Mouse (Mus musculus) activated CD4-positive, CD25-positive, alpha-beta regulatory T cell, adult 4 months (primary cell): ENCODE measurements around the gene Casq2. TPM values are rescaled to one million over a fixed set of nuclear protein-coding genes. Genes with fewer than 3 reads are reported as not detected.
"Not testable (repeated sequence)": the region's sequence is repeated elsewhere in the genome, so short reads cannot be mapped to it uniquely, and the experiment has no call there.

Experiments
- ATAC-seq: one replicate; pipeline ENCODE4 v1.8.0; 2017
- polyA plus RNA-seq, 2 experiments: library from polyadenylated mRNA; unstranded; fragments of 100-300 nt; shearing (Covaris generic); gene quantifications; one replicate each; pipeline ENCODE4 v1.2.1; 2017

Gene Casq2
- polyA plus RNA-seq, 2 experiments from 2014 or later = not detected

DNA sequence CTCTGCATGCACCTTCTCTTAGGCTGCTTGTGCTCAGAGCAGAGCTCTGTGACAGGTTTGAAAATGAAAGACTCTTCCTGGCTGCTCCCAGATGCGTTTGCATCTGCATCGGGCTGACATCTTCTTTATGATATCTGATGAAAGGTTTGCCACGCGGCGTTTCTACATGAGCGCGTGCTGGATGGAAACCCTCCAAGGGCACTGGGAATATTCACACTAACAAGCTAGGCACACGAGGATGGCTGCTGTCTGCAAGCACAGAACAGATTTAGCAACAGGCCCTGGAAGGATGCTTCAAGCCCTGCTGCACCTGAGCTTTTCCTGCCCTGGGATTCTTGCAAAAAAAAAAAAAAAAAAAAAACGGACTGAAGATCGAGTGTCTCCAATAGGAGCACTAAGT, 50.9 kb downstream of the Casq2 start:
- no peak for ATAC-seq

DNA sequence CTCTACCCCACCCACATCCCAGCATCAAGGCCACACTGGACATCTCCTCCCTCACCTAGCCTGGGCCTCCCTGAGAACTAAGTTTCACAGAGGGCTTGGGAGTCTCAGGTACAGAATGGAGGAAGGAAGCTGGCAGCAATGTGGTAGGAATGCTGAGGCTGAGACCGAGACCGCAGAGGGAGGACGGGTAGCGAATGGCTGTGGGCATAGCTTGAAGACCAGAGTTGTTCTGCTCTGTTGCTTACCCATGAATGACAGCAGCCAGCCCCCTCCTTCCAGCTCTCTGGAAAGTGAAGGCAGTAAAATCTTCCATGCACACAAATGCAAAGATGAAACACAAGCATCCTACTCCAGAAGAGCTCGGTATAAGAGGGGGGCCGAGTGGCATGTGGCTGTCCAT, 52.7 kb downstream of the Casq2 start:
- no peak for ATAC-seq

DNA sequence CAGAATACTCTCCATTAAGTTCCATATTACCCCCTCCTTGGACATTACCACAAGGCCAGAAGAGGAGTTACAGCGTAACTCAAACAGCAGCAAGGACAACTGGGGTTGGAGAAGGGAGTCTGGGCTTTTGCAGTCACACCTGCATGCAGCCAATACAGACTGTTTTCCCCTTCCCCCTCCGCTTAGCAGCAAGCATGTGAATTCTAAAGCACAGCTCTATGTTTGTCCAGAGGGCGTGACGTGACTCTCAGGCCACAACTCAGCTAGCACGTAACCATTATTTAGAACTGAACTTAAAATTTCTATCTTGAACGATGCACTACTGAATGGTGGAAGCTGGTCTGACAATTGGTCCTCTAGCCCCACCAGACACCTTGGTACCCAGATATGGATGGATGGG, 54.4 kb downstream of the Casq2 start:
- ATAC-seq = no peak

DNA sequence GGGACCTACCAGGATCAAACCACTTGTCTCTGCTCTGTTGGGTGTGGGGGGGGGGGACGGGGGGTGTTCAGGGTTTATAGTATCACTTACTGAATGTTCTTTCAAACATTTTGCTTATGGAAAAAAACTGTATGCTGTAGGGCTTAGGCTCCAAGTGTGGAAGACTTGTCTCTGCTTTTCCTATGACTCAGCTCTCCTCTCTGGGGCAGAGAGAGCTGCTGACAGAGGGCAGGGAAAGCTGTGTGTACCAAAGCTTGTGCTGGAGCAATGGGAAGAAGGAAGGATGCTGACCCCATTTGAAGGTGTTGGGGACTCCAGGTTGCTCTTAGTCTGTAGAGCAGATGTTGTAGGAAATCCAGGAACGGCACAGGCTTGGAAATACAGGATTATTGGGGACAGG, 55.2 kb downstream of the Casq2 start:
- no peak for ATAC-seq

DNA sequence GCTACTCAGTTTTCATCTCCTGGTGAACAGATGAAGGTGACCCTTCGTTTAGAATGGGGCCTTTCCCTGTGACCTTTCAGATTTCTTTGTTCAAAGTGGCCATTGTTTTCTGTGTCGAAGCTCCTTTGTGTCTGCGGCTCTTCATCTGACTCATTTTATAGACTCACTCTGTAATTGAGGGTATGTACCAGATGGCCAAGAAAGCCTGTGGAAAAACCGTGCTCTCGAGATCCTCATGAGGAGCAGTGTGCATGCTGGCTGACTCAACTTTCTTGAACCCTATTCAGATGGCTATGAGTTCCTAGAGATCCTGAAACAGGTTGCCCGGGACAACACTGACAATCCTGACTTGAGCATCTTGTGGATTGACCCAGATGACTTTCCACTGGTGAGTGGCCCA, 55.7 kb downstream of the Casq2 start:
- ATAC-seq = no peak

DNA sequence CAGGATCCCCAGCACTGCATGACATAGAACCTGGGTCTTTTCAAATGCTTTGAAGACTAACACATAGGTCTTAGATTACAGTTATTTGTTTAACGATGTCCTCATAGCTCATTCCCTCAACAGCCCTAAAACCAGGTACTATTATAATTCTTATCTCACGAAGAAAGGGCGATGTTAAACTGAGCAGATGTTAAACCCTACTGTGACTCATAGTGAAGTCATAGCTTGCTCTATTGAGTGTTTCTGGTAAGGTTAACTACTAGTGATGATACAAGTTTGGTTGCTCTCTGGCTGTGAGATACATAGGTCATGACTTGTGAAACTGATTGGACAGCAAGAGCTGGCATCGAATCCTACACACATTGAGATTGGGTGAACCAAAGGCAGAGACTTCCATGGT, 56.7 kb downstream of the Casq2 start:
- no peak for ATAC-seq

DNA sequence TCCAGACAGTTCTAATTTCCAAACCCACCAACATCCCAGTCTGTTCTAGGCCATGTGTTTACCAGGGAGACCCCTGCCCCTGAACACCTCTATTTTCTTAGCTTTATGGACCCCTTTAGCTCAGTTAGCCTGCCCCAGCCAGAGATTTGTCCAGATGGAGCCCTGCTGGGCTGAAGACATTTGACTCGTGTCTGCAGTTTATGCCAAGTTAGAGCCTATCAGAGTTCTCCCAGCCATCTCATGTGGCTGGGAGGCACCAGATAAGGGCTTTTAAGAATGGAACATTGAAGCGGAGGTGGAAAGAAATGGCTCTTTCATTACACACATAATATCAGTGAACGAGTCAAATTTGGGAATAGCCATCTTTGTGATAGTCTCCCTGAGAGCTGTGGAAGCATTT, 57.3 kb downstream of the Casq2 start:
- no peak for ATAC-seq

DNA sequence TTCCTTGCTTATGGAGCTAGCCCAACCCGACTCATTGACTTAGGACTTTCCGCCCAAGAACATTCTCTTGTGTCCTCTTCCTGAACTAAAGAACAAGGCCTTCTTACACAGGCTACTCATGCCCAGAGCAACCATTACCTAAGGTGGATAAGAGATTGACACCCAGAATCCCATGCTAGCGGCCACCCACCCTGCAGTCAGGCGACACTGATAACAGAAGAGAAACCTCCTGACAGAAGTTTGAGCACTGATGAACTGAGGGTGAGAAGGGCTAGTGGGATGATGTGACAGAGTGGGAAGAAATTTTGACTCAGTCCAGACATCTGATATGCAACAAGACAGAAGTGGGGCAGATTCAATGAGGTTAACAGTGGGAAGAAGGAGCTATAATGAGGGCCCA, 58.2 kb downstream of the Casq2 start:
- no peak for ATAC-seq

DNA sequence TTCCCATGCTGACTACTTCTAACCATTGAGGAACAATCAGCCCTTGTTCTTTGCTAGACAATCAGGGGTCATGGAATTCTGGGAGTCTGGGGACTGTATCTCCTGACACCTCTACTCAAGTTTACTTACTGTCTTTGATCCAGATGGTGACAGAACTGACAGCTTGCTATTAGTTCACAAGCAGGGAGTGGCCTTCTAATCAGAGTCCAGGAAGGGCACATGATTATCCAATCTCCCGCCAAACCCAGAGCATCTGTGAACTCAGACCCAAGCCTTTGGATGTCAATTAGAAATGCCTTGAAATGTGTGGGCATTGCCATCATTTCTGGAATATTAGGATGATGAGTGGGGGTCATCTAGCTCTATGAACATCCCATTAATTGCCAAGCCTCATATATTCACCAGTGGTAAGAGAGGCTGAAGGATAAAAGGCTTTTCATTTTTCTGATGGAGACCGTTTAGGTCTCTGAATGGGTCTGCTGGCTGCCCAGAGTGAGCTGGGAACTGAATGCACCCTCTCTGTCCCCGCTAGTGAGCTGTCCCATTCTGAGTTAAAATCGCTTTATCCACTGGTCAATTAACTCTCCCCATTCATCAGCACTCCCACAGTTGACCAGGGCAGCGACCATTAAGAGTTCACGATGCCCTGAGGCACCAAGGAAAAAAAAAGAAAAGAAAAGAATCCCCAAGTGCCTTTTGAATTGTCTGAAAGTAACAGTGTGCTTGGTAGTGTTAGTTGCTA, 59.6 kb downstream of the Casq2 start:
- ATAC-seq = no peak

DNA sequence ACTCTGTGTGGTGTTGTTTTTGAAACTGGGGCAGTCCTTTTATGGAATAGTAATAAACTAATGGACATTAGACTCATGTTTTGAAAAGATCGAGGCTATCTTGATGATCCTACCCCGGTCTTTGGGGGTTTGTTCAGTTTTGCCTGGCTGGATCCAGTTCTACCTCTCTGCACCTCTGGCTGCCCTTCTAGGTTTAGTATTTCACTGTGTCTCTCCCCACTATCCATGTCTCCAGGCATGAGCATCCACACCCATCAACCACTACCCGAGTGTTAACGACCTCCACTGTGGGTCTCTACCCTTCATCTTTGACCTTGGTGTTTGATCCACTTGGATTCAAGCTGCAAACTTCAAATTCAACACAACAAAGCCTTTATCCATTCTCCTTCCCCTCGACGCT, 60.2 kb downstream of the Casq2 start:
- no peak for ATAC-seq

DNA sequence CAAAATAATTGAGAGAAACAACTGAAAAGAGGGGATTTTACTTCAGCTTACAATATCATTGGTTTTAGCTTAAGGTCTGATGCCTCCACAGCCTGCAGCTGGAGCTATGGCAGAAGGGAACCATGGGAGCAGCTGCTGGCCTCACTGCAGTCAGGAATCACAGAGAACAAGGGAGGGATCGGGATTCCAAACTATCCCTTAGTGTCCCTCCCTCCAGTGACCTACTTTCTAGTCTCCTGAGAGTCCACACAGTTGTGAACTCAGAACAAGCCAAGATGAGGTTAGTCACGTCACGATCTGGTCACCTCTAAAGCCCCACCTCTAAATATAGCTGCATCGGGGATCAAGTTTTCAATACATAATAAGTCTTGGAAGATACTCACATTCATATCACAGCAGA, 61.0 kb downstream of the Casq2 start:
- no peak for ATAC-seq

DNA sequence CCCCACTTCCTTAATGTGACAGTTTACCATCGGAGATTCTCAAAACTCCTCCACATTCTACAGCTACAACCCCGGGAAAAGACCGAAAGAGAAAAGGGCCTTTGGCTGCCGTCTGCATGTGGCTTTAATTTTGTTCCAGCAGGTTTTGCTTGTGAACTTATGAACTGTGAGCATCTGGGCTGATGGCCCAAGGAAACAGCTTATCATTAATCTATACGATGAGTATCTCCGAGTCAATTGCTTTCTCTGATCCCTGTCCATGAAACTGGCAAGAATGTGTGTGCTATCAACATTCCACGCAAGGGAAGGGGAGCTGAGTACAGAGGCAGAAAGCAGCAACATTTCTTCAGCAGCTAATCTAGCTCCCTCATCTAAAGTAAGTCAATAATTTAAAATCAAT, 63.7 kb downstream of the Casq2 start:
- no peak for ATAC-seq

DNA sequence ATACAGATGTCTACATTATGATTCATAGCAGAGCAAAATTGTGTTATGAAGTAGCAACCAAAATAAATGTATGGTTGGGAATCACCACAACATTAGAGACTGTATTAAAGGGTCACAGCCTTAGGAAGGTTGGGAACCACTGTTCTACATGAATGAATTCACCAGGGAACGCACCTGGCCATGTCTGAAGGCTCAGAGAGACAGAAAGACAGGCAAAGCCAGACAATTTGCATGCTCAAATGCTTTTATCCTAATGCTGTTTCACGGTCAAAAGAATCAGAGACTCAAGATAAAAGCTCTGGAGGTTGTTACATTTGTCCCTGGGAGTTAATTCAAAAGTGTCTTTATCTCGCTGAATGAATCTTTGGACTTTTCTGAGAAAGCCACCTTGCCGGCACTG, 65.6 kb downstream of the Casq2 start:
- no peak for ATAC-seq

DNA sequence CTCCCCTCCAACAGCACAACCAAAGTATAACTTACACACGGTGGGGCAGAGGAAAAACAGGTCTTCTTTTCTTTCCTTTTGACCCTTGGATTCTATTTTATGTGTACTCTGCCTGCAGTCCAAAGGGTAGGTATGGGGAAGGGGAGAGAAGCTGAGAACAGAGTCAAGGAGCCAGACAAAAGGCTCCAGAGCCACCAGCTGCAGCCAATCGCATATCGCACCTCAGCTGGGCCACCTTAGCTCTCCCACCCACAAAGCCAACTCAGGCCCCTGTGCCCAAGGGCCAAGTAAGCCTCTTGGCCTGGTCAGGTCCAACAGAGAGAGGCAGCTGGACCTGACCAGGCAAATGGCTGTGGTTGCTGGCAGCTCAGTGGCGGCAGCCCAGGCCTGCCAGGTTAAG, 66.3 kb downstream of the Casq2 start:
- ATAC-seq = no peak

DNA sequence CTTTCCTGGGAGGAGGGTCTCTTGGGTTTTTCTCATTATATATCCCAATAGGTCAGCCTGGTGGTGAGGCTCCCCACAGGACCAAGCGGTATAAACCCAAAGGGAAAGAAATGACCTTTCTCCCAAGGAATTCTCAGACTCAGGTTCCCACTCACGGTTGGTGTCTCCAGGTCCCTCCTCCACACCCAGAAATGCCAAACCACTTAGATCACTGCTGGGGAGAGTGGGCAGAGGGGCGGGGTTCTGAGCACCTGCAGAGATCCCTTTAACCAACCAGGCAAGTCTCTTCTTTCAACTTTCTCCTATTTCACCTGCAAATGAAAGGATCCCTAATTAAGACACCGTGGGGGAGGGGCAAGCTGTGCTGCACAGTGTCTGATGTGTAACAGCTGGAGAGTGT, 66.7 kb downstream of the Casq2 start:
- ATAC-seq = no peak

DNA sequence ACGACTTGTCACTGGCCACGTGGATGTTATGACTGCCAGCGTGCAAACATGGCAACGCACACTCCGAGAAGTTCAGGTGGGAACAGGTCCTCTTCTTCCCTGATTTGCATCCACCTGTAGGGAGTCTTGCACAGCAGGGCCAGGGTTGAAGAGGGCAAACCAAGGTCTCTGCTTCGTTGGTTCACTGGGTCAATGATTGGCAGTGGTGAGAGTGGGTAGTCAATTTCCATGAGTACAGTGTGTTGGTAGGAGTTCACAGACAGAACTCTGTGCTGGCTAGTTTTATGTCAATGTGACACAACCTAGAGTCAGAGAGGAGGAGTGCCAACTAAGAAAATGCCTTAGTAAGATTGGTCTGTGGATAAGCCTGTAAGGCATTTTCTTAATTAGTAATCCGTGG, 67.9 kb downstream of the Casq2 start:
- no peak for ATAC-seq

DNA sequence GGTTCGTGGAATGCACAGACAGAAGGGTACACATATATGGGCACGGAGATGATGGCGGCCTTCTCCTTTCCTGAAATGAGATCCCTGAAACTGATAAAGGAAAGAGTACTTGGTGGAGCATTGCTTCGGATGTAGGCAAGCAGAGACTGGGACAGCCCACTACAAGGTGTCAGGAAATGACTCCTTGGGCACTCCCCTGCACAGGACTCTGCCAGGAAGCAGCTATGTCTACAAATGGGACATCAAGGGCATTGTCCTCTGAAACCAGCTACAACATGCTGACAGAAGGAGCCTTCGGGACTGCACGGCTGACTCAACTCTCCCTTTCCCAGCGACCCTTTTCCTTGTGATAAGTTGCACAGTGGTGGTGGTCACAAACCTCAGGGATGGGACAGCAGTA, 70.5 kb downstream of the Casq2 start:
- ATAC-seq = no peak

DNA sequence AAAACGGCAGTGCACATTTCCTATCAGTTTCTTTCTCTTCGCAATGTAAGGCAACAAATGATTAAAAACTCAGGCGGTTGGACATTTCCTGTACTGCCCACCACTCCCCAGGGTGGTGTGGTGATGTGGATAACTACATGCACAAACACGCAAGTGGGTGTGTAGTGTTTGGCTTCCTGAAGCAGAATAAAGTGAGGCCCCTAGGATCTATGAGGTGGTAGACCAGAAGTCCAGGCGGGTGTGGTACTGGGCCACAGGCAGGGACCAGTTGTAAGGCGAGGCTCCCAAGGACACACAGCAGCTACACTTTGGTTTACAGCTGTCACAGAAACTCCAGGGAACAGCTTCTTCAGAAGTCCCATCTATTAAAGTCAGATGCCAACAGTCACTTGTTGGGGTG, 71.4 kb downstream of the Casq2 start:
- no peak for ATAC-seq

DNA sequence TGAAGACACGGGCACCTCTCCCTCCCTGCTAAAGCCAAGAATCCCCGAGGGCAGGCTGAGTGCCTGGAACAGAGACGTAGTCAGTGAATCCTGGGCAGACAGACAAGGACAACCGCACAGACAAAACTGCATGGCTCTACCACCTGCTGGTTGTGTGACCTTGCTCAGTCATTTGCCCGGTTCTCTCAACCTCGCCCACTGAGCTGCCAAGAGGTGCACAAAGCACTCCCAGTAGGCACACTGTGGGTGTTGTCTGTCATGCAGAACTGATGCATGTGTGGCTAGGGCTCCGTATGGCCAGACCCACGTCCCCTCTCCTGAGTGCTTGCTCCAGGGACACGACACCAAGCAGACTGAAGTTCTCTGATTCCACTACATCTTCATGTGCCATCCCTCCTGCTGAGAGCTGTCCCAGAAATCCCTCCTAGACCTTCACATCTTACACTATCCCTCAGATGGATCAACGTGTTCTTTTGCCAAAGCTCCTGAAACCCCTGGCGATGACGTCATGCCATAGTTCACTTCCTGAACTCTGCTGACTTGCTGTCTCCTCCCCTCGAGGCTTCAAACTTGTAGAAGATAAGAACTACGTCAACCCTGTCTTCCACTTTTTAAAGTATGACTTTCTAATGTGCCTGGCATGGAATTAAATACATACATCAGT, 72.7 kb downstream of the Casq2 start:
- no peak for ATAC-seq

DNA sequence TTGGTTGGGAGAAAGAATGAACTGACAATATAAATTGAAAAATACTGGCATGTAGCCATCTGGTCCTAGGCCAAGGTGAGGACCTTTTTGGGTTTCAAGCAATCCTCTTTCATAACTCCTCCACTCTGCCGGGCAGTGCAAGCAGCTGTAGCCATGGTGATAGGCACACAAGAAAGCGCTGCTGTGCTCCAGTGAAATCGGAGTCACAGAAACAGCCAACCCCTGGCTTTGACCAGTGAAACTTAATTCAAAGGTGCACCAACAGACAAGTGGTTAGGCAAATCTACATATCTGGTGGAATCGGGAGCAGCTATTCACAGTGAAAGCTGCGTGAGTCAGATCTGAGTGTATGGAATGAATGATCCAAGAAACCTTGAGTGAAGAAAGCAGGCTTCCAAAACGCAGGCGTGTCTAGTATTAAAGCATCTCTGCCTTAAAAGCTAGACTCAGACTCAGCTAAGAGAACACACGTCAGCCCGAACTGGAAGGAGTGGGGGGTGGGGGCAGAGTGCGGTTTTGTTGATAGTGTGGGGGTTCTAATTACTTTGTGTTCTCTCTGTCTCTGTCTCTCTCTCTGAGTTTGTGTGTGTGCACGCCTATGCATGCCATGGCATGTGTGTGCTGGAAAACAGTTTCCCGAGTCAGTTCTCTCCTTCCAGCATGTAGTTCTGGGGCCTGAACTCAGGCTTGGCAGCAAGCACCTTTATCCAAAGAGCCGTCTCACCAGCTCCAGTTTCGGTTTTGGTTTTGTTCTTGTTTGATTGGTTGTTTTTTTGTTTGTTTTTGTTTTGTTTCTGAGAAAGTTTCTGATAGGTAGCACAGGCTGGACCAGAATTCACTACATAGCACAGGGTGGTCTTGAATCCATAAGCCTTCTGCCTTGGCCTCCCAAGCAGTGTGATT, 73.5 kb downstream of the Casq2 start:
- no peak for ATAC-seq

DNA sequence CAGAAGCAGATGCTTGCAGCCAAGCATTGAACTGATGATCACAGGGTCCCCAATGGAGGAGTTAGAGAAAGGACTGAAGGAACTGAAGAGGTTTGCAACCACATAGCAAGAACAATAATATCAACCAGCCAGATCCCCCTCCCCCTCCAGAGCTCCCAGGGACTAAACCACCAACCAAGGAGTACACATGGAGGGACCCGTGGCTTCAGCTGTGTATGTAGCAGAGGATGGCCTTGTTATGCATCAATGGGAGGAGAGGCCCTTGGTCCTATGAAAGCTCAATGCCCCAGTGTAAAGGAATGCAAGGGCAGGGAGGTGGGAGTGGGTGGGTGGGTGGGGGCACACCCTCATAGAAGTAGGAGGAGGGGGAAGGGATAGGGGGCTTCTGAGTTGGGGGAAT, 77.6 kb downstream of the Casq2 start:
- ATAC-seq = not testable (repeated sequence)

DNA sequence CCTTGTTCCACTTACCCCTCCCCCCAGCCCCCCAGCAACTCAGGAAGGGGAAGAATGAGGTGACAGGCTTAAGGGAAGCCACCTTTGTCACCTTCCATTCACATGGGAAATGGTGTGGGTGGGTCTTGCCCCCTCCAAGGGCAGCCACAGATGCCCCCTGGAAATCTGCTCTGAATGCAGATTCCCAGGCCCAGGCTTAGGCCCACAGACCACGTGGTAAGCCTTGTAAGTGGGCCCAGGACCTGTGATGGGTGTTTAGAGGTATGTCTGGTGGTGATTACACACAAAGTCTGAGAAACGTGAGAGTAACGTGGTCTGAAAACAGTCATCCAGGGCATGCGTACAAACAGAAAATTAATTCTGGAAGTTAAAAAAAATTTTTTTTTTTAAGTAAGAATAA, 78.7 kb downstream of the Casq2 start:
- no peak for ATAC-seq

DNA sequence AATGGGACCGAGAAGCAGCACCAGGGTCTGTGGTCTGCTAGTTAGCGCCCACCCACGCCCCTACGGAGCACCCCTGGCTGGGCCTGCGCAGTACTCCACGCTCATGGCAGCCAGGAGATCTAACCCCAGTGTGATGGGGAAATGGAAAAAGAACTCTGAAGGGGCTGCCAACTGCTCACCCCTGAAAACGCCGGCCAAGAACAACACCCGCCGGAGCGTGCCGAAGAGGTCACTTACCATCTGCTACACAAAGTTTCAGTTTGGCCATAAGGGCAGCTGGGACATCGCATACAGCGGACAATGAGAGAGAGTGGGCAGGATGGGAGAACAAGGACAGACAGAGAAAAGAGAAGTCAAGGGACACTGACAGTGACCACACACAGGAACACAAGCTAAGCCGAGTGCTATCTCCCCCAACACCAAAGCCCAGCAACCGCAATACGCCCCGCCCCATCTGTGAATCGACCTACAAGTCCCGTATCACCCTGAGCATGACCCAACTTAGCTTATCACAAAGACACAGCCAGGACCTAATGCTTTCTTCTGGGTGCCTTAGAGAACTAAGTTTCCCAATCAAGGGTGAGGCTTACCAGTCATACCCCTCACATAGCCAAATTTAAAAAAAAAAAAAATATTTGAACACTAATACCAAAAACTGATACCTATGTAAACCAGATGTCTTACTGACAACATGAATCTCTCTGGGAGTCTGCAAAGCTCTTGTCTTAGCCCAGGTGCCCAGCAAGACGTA, 79.5 kb downstream of the Casq2 start:
- no peak for ATAC-seq
